Mouse (Mus musculus): Measurements from ENCODE around the gene Ror2. TPM values are rescaled to one million over a fixed set of nuclear protein-coding genes. Genes with fewer than 3 reads are reported as not detected.
A peak's percentile ranks its signal among the peaks of the same experiment; 100 is the strongest.

Gene Ror2
- polyA plus RNA-seq, 1 experiment from 2014 or later, result 3.2 TPM

- no peak overlapping the region for H3K4me2 ChIP-seq
- no peaks in the 10 kb centered on the region for H3K36me3 ChIP-seq (replicated peaks)
- ATAC-seq (replicated peaks), result no peak
- no peaks in the 10 kb centered on the region for H3K9me3 ChIP-seq
- no peak overlapping the region for H3K9ac ChIP-seq
- no peak overlapping the region for H3K4me3 ChIP-seq
- H3K4me1 ChIP-seq, result no peaks in the 10 kb centered on the region
- no peaks in the 10 kb centered on the region for H3K27me3 ChIP-seq (replicated peaks)
- WGBS, result 86% methylated on average over 7 of the region's 7 CpGs
- no peak overlapping the region for H3K27ac ChIP-seq
These were observed 59.5 kb downstream of the Ror2 start for GRCm38 (mm10) chr13:53226461-53226860.

GRCm38 (mm10) chr13:53225925-53226324 is 60.0 kb downstream of the Ror2 start:
- WGBS, result 90% methylated on average over 3 of the region's 3 CpGs
- Histone ChIP-seq H3K4me3 (no peak overlapping the region), H3K4me1 (no peaks in the 10 kb centered on the region), H3K4me2 (no peak overlapping the region), H3K9ac (no peak overlapping the region), H3K9me3 (no peaks in the 10 kb centered on the region), H3K36me3 (replicated peaks) (no peaks in the 10 kb centered on the region), H3K27me3 (replicated peaks) (no peaks in the 10 kb centered on the region), H3K27ac (no peak overlapping the region)
- no peak for ATAC-seq (replicated peaks)

GRCm38 (mm10) chr13:53221176-53221575 is 64.7 kb downstream of the Ror2 start:
- H3K4me1 ChIP-seq, result no peaks in the 10 kb centered on the region
- H3K4me2 ChIP-seq, result no peak overlapping the region
- WGBS, result 94% methylated on average over 6 of the region's 6 CpGs
- no peak overlapping the region for H3K4me3 ChIP-seq
- no peaks in the 10 kb centered on the region for H3K27me3 ChIP-seq (replicated peaks)
- no peak for ATAC-seq (replicated peaks)
- no peaks in the 10 kb centered on the region for H3K9me3 ChIP-seq
- H3K36me3 ChIP-seq (replicated peaks), result no peaks in the 10 kb centered on the region
- H3K27ac ChIP-seq, result no peak overlapping the region
- no peak overlapping the region for H3K9ac ChIP-seq

- H3K9me3 ChIP-seq, result no peaks in the 10 kb centered on the region
- no peaks in the 10 kb centered on the region for H3K36me3 ChIP-seq (replicated peaks)
- WGBS, result 81% methylated on average over 10 of the region's 10 CpGs
- no peak for ATAC-seq (replicated peaks)
- no peak overlapping the region for H3K4me2 ChIP-seq
- no peak overlapping the region for H3K27ac ChIP-seq
- H3K4me3 ChIP-seq, result no peak overlapping the region
- no peaks in the 10 kb centered on the region for H3K4me1 ChIP-seq
- H3K9ac ChIP-seq, result no peak overlapping the region
- no peaks in the 10 kb centered on the region for H3K27me3 ChIP-seq (replicated peaks)
These were observed 66.0 kb downstream of the Ror2 start for GRCm38 (mm10) chr13:53219889-53220288.

GRCm38 (mm10) chr13:53219391-53219790 is 66.5 kb downstream of the Ror2 start:
- Histone ChIP-seq H3K4me3 (no peak overlapping the region), H3K27me3 (replicated peaks) (no peaks in the 10 kb centered on the region), H3K9me3 (no peaks in the 10 kb centered on the region), H3K9ac (no peak overlapping the region), H3K4me2 (no peak overlapping the region), H3K36me3 (replicated peaks) (no peaks in the 10 kb centered on the region), H3K27ac (no peak overlapping the region), H3K4me1 (no peaks in the 10 kb centered on the region)
- WGBS, result 89% methylated on average over 3 of the region's 3 CpGs
- no peak for ATAC-seq (replicated peaks)

- H3K27me3 ChIP-seq (replicated peaks), result no peaks in the 10 kb centered on the region
- H3K27ac ChIP-seq, result no peak overlapping the region
- no peaks in the 10 kb centered on the region for H3K9me3 ChIP-seq
- H3K36me3 ChIP-seq (replicated peaks), result no peaks in the 10 kb centered on the region
- no peak for ATAC-seq (replicated peaks)
- 74% methylated on average over 6 of the region's 6 CpGs for WGBS
- no peak overlapping the region for H3K4me3 ChIP-seq
- no peak overlapping the region for H3K9ac ChIP-seq
- H3K4me2 ChIP-seq, result no peak overlapping the region
- H3K4me1 ChIP-seq, result peaks cover 2% of the 10 kb centered on the region
These were observed 68.4 kb downstream of the Ror2 start for GRCm38 (mm10) chr13:53217396-53217975.

GRCm38 (mm10) chr13:53211971-53212733 is 73.8 kb downstream of the Ror2 start:
- Histone ChIP-seq H3K9ac (peak overlapping the region; percentile 14; the same call in 1 of the 2 replicates), H3K4me3 (0 out of 2 replicates have a peak overlapping the region, but pooled peaks have one; percentile 5), H3K9me3 (no peaks in the 10 kb centered on the region), H3K4me1 (peaks cover 14% of the 10 kb centered on the region), H3K36me3 (replicated peaks) (no peaks in the 10 kb centered on the region), H3K27me3 (replicated peaks) (no peaks in the 10 kb centered on the region), H3K4me2 (peak overlapping the region; percentile 41), H3K27ac (no peak overlapping the region)
- 11% methylated on average over 19 of the region's 19 CpGs for WGBS
- peak; percentile 76 for ATAC-seq (replicated peaks)

- Histone ChIP-seq H3K4me3 (no peak overlapping the region), H3K4me1 (peaks cover 14% of the 10 kb centered on the region), H3K27me3 (replicated peaks) (no peaks in the 10 kb centered on the region), H3K9me3 (no peaks in the 10 kb centered on the region), H3K4me2 (no peak overlapping the region), H3K27ac (no peak overlapping the region), H3K9ac (no peak overlapping the region), H3K36me3 (replicated peaks) (no peaks in the 10 kb centered on the region)
- ATAC-seq (replicated peaks), result no peak
- WGBS, result 87% methylated on average over 10 of the region's 10 CpGs
These were observed 77.4 kb downstream of the Ror2 start for GRCm38 (mm10) chr13:53208556-53208955.

- no peaks in the 10 kb centered on the region for H3K27me3 ChIP-seq (replicated peaks)
- 70% methylated on average over 17 of the region's 17 CpGs for WGBS
- no peak overlapping the region for H3K4me3 ChIP-seq
- no peak overlapping the region for H3K27ac ChIP-seq
- H3K9ac ChIP-seq, result no peak overlapping the region
- no peaks in the 10 kb centered on the region for H3K36me3 ChIP-seq (replicated peaks)
- no peaks in the 10 kb centered on the region for H3K9me3 ChIP-seq
- ATAC-seq (replicated peaks), result no peak
- H3K4me1 ChIP-seq, result peaks cover 9% of the 10 kb centered on the region
- H3K4me2 ChIP-seq, result no peak overlapping the region
These were observed 80.6 kb downstream of the Ror2 start for GRCm38 (mm10) chr13:53205128-53205911.

- H3K27ac ChIP-seq, result no peak overlapping the region
- 63% methylated on average over 5 of the region's 5 CpGs for WGBS
These were observed 83.5 kb downstream of the Ror2 start for GRCm38 (mm10) chr13:53202439-53202830.

GRCm38 (mm10) chr13:53201628-53202438 is 84.1 kb downstream of the Ror2 start:
- H3K4me2 ChIP-seq, result no peak overlapping the region
- ATAC-seq (replicated peaks), result no peak

More at GRCm38 (mm10) chr13:53202439-53202830, 83.5 kb downstream of the Ror2 start:
- Histone ChIP-seq H3K36me3 (replicated peaks) (no peaks in the 10 kb centered on the region), H3K9ac (no peak overlapping the region), H3K9me3 (no peaks in the 10 kb centered on the region), H3K4me2 (no peak overlapping the region), H3K4me1 (peaks cover 9% of the 10 kb centered on the region), H3K27me3 (replicated peaks) (no peaks in the 10 kb centered on the region), H3K4me3 (no peak overlapping the region)
- ATAC-seq (replicated peaks), result no peak

GRCm38 (mm10) chr13:53200121-53200520 is 85.8 kb downstream of the Ror2 start:
- H3K4me1 ChIP-seq, result peaks cover 9% of the 10 kb centered on the region
- no peaks in the 10 kb centered on the region for H3K27me3 ChIP-seq (replicated peaks)
- H3K4me2 ChIP-seq, result no peak overlapping the region
- H3K4me3 ChIP-seq, result no peak overlapping the region
- 64% methylated on average over 4 of the region's 4 CpGs for WGBS
- H3K36me3 ChIP-seq (replicated peaks), result no peaks in the 10 kb centered on the region
- H3K27ac ChIP-seq, result no peak overlapping the region
- H3K9me3 ChIP-seq, result no peaks in the 10 kb centered on the region
- ATAC-seq (replicated peaks), result no peak; the same call in 1 of the 2 replicates
- no peak overlapping the region for H3K9ac ChIP-seq

More at GRCm38 (mm10) chr13:53201628-53202438, 84.1 kb downstream of the Ror2 start:
- H3K27ac ChIP-seq, result no peak overlapping the region
- H3K4me3 ChIP-seq, result no peak overlapping the region
- H3K4me1 ChIP-seq, result peaks cover 9% of the 10 kb centered on the region
- no peaks in the 10 kb centered on the region for H3K36me3 ChIP-seq (replicated peaks)
- 11% methylated on average over 18 of the region's 18 CpGs for WGBS
- H3K9me3 ChIP-seq, result no peaks in the 10 kb centered on the region
- H3K9ac ChIP-seq, result no peak overlapping the region
- no peaks in the 10 kb centered on the region for H3K27me3 ChIP-seq (replicated peaks)

Measured in midbrain, embryonic 15.5 days (tissue).